Mouse (Mus musculus) B cell, adult 2 months (primary cell): ENCODE measurements at regions not wholly inside any gene's neighbourhood (a gene's known extent, or its start where the extent isn't known, plus 50 kb on each side); places are given as distances from the start of the nearest gene placed in this dataset.

ENCODE experiments used
- DNase-seq, 2 experiments: peaks; one replicate each; pipeline ENCODE4 v3.0.0; 2022

DNA sequence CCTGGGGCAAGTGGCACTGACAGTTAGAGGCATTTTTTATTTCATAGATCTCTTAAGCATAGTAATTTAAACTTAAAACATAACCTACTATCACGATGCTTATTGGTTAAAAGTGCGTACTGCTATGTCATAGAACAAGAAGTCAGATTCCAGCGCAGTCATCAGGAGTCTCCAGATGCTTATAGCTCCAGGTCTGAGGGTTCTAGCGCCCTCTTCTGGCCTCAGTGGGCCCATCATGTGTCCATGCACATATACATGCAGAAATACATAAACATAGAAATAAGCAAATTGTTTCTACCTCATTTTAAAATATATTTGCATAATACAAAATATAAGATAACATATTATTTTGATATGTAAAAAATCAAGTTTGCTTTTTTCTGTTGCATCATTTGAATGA, 1002.8 kb upstream of the Adgrl2 start:
- no peak for DNase-seq

DNA sequence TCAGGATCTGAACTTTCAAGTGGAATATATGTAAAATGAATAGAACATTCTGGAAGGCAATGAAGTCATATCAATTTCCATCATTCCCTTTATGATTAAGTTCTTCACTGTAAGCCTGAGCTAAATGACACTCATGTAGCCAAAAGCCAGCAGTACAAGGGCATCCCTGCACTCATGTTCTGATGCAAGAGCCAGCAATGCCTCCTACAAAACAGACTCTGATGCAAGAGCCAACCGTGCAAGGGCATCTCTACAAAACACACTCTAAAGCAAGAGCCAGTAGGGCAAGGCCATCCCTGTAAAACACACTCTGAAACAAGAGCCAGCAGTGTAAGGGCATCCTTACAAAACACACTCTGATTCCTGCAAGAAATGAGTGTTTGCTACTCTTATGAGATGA, 997.4 kb upstream of the Adgrl2 start:
- no peak for DNase-seq

DNA sequence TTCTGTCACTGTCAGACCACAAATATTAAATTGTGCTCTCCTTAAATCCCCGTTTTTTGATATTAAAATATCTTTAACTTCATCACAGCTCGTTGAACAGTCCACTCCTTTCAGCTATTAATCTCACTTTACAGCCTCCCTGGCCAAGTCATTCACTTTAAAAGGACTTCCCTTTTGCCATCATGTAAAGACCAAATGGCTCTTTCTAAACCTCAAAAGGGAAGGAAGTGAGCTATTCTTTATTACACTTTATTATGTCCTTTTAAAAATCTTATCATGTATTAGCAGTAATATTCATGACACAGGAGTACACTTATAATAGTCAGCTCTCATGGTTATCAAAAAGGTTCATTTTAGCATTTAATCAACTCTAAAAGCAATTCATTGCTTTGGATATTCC, 966.6 kb upstream of the Adgrl2 start:
- no peak for DNase-seq

DNA sequence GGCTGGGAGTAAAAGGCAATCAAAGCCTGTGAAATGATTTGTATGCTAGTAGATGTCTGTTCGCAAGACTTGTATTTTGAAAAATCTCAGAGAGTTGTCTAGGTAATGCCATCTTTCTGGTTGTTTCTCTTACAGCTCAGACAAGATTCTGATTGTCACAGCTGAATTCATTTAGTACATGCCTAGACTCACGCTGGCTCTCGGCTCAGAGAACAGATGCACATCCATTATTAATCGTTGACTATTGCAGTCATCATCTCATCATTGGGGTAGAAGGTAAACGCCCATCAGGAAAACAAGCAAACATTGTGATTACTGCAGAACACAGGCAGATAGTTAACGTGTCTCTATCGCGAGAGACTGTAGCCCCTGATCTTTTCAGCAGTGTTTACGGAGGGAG, 945.8 kb upstream of the Adgrl2 start:
- no peak for DNase-seq

DNA sequence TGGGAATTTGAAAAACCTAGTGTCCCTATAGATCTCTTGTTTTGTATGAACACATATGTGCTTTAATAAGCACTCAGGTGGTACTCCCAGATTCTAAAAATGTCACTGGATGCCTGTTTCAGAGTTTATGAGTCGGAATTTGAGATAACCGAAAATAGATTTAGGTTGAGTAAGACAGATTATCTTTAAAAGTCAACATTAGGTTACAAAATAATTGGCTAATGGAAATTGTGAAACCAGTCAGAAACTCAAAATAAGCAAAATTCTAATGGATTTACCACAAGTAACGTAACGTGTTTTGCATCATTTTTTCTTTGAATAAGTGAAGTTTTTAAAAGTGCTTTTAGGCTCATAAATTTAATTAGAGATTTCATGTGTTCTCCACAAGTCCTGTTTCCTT, 944.5 kb upstream of the Adgrl2 start:
- no peak for DNase-seq

DNA sequence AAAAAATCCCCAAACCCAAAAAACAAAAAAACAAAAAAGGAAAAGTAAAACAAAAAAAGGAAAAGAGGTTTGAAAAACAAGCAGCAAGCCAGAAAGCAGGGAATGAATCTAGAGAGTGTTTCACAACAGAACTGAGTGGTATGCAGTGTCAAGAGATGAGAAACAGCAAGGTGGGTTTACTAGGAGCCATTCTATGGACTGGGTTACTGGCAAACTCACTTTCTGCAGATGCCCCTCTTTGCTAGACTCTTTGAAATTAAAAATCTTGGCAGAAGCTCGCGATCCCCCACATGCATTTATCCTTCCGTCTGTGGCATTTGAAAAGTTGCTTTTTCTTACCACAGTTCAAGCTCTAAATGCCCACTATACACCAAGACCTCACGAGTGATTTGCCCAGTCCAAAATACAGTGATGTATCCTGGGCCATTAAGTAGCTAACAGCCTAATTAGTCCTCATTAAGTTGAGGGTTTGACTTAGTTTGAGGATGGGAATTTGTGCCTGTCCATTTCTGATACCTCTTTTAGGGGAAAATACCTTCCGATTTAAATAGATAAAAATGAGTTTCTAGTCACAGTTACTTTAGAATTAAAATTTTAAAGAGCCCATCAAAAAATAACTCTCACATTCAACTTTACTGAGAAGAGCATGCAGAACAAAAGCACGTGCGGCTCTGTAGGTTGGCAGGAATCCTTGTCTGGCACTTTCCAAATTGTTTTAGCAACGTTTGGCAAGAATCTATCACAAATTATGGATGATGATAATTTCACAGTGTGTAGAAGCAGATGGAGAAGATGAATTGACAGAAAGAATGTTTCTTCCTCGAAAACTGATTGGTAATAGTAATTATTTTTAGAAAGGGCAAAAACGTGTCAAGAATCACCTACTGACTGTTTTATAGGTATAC, 938.4 kb upstream of the Adgrl2 start:
- DNase-seq, result no peak

DNA sequence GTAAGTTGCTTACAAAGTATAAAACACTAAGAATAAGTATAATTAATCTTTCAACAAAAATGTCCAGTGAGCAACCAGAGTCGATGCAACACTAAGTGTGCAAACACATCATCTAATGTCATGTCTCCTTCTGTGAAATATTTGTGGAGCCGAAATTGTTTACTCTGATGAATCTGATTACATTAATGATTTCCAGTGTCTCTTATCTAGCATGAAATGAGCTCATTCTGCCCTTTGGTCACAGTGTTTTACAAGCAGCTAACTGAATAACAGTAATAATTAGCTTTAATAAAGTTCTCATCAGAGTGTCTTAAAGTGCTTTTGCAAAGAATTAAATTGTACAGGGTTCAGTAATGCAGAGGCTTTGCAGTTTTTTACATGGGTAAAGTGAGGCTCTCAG, 929.9 kb upstream of the Adgrl2 start:
- no peak for DNase-seq

DNA sequence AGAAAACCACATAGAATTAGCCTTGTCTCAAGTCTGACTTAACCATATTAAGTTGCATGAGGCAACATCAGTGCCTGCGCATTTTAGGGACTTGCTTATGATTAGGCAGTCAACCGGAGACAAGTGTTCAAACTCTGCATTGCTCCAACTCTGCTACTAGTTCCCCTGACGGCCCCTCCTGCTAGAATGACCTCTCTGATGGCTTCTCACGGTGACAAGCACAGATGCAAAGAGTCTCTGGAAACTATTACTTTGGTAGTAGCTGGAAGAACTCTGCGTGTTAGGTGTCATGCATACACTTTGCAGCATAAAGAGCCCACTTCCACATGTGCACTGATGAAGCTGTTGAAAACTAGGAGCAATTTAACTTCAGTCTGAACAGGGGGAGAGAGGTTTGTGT, 927.8 kb upstream of the Adgrl2 start:
- no peak for DNase-seq

DNA sequence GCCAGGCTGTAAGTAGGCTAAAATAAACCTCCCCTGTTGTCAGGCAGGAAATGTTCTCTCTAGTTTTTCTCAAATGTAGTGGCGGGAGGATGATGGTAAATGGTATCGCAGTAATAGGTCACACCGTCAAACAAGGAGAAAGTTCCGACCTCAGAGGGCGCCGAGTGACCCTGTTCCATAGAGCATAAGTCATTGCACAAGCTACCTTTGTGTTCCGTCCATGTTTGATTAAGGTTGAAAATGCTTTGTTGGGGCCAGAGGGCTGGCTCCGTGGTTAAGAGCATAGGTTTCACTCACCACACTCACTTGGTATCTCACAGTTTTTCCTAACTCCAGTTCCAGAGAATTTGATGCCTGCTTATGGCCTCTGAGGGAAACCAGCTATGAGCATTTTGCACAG, 920.4 kb upstream of the Adgrl2 start:
- DNase-seq, result no peak

DNA sequence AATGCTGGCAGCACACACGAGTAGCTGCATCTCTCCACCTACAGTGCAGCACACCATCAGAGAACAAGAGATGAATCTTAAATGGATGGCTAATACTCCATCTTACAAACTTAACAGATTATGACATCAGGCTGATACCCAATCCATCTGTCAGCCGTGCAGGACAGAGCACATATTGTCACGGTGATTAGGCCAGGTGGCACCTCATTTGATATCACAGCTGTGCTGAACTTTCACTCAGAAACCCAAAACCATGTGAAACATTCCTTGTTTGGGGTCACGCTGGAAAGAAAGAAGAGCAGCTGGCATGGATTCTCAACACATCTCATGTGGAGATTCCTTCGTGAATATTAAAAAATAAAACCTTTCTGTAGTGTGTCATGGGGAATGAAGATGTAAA, 911.4 kb upstream of the Adgrl2 start:
- no peak for DNase-seq

DNA sequence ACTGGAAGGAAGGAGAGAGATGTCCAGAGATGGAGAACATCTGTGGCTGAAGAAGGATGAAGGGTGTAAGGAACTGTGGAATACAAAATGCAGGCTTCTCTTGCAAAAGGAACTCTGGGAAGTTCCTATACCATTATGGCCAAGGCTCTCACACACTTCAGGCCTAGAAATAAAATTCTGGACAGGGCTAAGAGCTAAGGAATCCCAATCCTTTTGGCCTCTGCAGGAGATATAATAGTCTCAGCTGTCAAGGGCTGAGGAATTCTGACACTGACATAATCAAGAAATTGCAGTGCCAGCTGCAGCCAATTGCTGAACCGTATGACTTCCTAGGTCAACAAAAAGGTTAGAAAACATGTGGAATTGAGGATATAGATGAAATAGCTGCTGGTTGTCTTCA, 886.2 kb upstream of the Adgrl2 start:
- no peak for DNase-seq

DNA sequence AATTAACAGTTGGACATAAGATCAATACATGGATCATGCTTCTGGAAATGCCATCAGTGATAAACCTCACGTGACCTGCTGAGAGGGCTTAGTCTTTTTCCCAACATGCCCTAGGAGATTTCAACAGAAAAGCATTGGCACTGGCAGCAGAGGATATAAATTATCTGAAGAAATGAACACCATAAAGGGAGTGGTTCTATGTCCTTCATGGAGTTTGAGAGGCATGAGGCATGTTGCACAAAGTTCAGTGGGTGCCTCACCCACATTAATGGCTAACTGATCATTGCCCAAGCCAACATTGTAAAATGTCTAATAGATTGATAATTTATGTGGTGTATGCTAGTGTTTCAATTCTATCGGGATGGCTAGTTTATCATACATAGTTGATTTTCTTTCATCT, 875.6 kb upstream of the Adgrl2 start:
- DNase-seq, result no peak

DNA sequence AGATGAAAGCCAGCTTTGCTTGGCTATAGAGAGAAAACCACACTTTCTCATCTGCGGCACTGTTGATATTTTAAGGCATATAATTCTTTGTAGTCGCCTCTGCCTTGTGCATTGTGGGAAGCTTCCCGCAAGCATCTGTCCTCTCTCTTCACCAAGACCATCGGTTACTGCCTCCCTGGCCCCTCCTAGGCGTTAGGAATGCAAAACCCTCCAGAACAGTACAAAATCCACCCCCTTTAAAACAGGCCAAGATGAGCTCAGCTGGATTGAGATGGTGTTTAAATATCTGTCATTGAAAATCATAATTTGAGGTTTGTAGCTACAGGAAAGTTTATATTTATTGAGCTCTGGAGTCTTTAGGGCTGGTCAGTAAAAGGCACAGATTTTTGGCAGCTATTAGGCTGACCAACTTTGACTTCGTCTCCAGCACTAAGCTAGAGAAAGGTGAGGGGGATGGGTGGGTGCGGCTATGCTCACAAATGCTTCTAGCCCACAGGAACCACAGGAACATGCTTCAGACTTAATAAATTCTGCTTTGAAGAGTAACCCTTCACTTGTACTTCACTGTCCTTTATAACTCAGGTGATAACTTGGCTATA, 856.7 kb upstream of the Adgrl2 start:
- DNase-seq, result no peak

DNA sequence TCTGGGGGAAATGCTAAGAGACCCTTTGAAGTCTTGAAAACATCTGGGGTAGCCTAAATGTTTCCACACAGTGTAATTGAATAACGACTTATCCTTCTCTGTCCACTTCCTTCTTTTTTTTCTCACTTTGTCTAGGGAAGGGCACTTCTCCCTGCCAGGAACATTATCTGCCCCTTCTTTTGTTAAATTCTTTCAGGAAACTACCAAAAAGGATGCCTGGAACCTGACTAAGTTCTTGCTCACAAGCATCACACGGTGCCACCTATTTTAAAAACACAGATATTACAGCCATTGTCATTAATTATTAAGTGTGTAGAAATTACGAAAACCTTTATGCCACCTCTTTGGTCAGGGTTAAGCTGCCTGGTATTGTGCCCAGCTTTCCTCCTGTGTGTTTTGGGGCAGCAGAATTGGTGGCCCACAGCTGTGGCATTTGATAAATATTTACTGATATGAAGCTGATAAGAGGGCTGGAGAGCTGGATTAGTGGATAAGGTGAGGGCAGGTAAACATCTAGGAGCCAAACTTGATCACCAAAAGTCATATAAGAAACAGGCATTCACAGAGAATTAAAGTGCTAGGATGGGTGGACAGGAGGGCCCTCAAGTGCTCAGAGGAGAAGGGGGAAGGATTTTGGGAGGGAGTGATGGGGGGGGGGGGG, 855.6 kb upstream of the Adgrl2 start:
- DNase-seq, result no peak

DNA sequence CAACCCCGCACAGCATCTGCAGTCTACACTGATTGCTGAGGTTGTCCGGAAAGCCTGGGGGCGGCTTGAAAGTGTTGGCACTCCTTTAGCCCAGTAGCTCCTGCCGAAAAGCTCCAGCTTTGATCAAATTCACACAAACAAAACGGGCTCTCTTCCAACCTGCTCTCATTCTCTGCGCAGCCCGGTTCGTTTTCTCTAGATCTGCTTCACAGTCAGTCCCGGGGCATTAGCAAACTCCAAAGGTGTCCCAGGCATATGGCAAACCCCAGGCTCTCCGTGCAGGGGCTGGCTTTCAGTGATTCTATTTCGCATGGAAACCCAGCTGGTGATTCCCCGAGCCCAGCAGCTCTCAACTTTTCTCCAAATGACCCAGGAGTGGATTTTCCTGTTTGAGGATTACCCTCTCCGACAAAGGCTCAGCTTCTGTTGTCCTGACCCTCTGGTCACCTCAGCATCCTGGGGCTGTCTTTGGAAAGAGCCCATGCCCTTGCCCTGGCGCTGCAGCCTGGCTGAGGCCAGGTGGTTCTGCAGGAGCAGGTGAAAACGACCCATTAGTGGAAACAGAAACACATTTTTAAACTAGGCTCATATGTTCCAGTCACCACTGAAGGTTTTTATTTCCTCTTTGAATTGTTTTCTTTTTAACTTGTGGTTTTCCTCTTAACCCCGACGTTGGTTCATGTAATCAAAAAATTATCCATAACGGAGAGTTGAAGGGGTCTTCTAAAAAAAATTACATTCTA, 854.9 kb upstream of the Adgrl2 start:
- no peak for DNase-seq

DNA sequence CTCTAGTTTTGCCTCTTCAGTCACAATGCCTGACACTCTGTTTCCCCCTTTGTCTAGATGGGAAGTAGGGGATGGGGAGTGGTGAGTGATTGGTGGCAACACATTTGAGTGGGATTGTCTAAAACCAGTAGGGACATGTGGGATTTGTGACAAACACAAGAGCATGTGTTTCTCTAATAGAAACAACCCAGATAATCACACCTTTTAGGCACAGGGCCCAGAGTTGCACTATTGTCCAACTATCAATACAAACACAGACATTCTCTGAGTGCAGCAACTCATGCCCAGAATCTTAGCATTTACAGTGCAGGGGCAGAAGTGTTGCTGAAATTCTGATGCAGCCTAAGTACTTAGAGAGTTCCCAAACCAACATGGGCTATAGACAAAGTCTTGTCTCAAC, 847.6 kb upstream of the Adgrl2 start:
- no peak for DNase-seq

DNA sequence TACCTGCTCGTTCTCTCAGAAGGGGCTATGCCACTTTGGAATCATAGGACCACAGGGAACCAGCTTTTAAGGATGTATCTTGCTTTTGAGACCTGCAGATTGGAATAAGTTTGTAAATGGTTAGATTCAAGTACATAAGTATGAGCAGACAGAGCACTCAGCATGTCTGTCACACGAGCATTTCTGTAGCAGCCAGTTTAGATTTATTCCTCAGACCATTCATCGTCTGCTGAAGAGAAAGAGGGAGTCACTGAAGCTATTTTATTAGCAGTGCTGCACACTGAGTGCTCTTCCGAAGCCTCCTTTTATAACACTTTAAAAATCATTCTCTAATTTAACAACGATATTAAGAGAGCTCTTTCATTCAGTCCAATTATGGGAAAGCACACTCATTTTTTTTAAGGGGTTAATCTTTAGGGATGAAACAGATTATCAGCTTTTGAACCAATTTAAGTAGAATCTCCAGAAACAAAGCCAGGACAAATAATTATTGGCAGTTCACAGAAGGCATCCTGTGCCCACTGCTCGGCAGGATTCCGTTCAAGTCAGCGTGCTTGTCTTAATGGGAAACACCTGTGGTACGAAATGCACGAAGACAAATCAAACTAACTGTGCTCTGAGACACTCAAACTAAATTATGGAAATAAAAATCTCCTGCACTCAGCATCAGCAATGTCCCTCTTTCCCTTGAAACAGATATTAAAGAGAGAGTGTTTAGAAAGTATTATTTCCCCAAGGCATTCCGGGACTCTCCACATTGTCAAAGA, 846.3 kb upstream of the Adgrl2 start:
- no peak for DNase-seq

DNA sequence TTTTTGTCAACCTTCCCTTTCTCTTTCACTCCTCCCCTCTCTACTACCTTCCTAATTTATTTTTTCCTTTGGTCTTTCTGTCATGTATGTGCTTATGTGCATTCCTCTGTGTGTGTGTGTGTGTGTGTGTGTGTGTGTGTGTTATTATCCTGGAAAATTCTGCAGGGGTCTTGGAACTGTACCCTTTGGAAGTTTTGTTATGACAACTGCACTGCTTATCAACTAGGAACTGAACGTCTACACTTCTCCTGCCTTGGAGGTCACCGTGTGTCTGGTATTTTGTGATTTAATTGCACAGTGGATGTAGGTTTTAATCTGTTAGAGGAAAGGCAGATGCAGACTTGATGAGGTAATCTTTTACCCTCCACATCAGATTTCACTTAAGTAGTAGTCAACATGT, 836.8 kb upstream of the Adgrl2 start:
- DNase-seq, result no peak

DNA sequence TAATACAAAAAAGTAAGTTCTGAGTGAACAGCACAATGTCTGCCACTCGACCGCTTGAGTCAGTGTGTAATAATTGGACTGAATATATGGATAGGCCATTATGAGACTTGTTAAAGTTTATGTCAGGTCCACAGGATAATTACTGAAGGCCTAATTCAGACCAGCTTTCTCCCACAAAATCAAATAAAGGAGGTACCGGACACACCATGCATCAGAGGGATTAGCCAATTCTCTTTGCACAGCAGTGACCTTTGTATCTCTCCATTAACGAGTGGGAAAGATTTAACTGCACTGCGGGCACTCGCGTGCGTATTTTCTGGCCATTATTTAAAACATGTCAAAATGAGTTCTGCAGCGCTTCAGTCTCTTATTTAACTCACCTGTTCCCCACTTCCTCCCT, 836.4 kb upstream of the Adgrl2 start:
- no peak for DNase-seq

DNA sequence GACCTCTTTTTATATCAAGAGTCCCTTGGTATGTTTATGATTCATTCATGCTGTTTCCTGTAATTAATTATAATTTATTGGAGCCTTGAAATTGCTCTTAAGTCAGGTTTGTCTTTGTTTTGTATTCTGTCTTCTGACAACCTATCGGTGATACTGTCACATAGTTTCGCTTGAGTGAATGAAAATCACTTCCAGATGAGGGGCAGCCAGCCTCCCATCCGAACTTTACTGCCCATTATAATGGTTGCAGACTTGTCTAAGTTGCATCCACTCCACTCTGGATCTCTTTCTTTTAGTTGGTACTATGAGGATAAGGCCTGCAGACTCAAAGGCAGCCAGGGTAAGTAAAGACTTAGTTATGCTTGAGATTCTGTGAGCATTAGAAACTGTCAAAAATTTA, 830.3 kb upstream of the Adgrl2 start:
- DNase-seq, result no peak

DNA sequence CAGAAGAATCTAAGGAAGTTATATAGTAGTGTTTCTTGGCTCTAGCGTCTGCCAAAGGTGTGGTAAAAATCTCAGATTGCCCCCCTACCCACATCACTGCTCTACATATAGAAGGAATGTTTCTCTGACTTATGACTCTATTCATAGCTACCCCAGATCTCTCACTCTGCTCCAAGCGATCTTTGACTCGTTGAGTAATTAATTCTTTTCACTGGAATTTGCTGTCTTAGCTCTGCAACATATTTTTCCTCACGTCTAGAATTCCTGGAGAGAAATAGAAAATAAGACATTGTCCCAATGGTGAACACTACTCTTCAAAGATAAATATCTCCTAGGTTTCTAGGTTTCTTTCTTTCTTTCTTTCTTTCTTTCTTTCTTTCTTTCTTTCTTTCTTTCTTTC, 829.5 kb upstream of the Adgrl2 start:
- no peak for DNase-seq

DNA sequence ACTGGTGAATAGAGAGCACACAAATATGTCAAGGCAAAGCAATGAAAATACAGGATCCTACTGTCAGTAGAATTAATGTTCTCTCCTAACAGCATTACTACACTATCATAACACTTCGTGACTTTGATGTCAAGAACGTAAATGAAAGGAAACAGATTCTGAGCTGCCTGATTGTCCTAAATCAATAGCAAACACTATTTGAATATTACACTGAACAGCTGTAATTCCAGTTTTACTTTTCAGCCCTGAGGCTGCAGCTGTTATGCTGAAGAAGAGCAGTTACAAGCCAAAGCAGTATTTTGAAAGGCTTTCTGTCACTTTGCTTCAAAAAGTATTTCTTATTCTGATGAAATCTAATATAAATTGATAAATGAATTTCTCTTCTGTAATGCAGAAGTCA, 828.7 kb upstream of the Adgrl2 start:
- no peak for DNase-seq

DNA sequence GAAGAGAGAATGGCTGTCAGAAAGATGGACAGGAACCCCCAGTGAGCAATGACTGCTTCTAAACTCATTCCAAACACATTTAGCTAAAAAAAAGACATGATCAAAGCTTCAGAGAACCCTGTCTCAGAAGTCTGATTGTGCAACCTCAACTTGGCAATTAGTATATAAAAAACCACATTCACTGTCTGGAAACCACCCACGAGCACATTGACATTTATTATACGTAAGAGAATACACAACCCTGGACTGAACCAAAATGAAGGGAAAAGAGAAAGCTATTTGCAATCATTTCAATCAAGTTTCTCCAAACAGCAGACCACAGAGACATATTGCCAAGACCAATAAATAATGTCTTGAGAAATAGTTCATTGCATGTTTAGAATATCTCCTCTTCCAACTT, 820.7 kb upstream of the Adgrl2 start:
- DNase-seq, result no peak
